Mouse (Mus musculus) cortical plate, adult 2 months (tissue): ENCODE results near the gene 4930407I10Rik.

Source experiments
- CTCF ChIP-seq: fragments of 200-500 bp; IDR thresholded peaks from 2 replicates; pipeline ENCODE4 v1.5.1; 2011; ENCODE audit warnings: mild to moderate bottlenecking, control low read depth, low read length; ENCODE audit not compliant: insufficient read depth; ENCODE audit errors: extremely low read depth
- POLR2A ChIP-seq: fragments of 200-500 bp; IDR thresholded peaks from 2 replicates; pipeline ENCODE4 v1.6.1; 2011; ENCODE audit warnings: mild to moderate bottlenecking, low read length, control low read depth; ENCODE audit not compliant: insufficient read depth; ENCODE audit errors: extremely low read depth

- no peak for TF ChIP-seq CTCF
- TF ChIP-seq POLR2A: no peak
These were observed 26.6 kb upstream of the 4930407I10Rik start for GRCm38 (mm10) chr15:82032386-82032785.
